Mouse (Mus musculus) lung, postnatal 36 days (tissue): ENCODE data around the gene Cep63.

Experiments
- DNase-seq: peaks from one replicate; pipeline ENCODE4 v3.0.0; 2022; ENCODE audit warnings: mixed read lengths

The Cep63 gene

GRCm38 (mm10) chr9:102625983-102626838, at the start of gene Cep63, which contains the start of gene Anapc13:
Gene Cep63, minus strand, starts transcription at chr9:102626534.
Gene Anapc13, plus strand, starts transcription at chr9:102626296.
- DNase-seq = peak; percentile 98

- no peak for DNase-seq
Measured at GRCm38 (mm10) chr9:102675922-102676321, 49.6 kb upstream of the Cep63 start.

GRCm38 (mm10) chr9:102673381-102673780, 47.0 kb upstream of the Cep63 start:
- DNase-seq = no peak

DNA sequence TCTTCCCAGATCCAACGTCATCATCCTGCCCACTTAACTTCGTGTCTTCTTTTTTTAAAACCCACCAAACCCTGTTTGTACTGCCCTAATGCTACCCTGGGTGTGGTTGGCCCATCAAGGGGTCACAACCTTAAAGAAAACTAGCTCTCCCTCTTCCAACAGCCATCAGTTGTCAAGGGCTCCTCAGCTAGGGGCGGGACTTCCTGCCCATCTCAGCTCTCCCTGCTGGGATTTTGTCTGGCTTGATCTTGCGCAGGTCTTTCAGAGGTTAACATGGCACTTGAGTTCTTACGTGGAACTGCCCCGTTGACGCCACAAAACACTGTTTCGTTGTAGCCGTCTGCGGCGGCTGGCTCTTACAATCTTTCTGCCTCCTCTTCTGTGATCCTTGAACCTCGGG, 42.6 kb upstream of the Cep63 start:
- no peak for DNase-seq

DNA sequence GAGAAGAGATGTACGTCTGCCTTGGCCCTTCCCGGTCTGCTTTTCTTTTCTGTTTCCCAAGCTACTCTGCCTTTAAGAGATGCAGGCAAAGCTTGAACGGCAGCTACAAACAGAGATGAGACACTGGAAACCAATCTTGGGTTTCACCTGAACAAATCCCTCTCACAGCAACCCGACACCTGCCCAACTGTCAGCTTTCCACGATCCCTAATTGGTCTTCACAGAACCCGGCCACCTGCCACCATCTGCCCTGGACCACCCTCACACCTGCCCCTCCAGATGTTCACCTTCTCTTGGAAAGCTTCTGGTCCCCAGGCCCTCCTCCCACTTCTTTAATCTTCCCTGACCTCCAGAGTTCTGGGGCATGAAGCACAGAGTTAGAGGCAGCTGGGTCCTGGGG, 41.8 kb upstream of the Cep63 start:
- DNase-seq = no peak

DNA sequence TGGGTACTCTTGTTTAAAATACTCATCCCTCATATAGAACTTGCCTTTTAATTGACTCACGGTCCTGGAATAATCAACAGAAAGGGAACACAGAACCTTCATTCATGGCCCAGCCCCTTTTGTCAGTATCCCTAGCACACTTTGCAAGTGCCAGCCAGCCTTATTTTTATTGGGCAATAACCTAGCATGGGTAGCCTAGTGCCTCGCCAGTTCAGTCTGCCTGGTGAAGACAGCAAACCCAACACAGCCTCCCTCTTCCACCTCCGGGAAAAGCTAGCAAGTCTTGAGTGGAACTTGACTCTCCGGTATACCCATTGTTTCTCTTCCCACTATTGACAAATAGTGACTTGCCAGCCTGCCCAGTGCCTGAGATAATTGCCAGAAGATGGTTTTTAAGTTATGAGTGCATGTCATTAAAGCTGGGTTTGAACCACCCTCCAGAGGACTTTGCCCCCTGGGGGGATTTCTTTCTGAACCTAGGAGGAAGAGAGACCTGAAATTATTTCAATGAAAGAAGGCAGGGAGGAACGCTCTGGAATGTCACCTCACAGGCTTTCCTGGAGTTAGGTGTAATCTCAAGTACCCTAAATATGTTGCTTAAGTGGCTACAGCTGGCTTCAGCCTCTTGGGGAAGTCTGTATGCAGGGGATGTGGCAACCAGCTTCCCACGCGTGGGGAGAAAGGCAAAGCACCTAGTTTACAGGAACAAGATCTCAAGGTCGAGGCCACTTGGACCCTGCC, 30.2 kb upstream of the Cep63 start:
- DNase-seq = peak; percentile 81

- DNase-seq = no peak
Measured at GRCm38 (mm10) chr9:102651199-102651720, 24.9 kb upstream of the Cep63 start.

GRCm38 (mm10) chr9:102650637-102651036, 24.3 kb upstream of the Cep63 start:
- DNase-seq = no peak

- DNase-seq = peak; percentile 32
Measured at GRCm38 (mm10) chr9:102649917-102650527, 23.7 kb upstream of the Cep63 start.

DNA sequence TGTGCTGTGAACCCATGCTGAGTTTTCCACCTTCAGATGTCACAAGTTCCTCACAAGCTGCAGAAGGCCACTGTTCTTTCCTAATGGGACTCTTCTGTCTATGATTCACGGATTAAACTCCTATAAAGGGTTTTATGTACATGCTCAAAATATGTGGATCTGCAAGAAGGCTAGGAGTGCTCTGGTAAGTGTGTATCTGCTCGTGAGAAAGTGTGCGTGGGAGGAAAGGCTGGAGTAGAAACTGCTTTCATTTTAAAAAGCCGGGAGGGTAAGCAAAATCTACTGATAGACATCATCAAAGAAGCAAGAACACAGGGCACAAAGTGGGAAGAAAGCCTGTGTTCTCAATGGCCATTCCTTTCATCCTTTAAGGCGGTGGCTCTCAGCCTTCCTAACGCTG, 20.7 kb upstream of the Cep63 start:
- no peak for DNase-seq

- DNase-seq = no peak
Measured at GRCm38 (mm10) chr9:102645119-102645695, 18.9 kb upstream of the Cep63 start.

- DNase-seq = peak; percentile 79
Measured at GRCm38 (mm10) chr9:102643486-102644101, 17.3 kb upstream of the Cep63 start.

GRCm38 (mm10) chr9:102643071-102643485, 16.7 kb upstream of the Cep63 start:
- DNase-seq = peak; percentile 48

DNA sequence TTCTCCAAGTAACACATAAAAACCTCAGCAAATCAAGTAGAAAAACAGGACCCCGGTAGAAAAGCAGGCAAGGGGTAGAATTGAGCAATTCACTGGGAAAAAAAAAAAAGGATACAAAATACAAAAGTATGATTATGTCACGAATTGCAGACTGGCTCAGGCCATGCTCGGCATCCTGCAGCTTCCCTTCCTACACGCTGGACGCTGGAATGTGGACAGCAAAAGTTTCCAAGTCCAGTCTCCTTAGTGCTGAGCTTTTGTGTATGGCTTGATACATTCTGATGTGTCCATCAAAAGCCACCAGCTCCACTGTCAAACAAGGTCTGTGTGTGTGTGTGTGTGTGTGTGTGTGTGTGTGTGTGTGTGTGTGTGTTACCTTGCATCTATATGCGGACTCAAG, 15.2 kb upstream of the Cep63 start:
- no peak for DNase-seq

DNA sequence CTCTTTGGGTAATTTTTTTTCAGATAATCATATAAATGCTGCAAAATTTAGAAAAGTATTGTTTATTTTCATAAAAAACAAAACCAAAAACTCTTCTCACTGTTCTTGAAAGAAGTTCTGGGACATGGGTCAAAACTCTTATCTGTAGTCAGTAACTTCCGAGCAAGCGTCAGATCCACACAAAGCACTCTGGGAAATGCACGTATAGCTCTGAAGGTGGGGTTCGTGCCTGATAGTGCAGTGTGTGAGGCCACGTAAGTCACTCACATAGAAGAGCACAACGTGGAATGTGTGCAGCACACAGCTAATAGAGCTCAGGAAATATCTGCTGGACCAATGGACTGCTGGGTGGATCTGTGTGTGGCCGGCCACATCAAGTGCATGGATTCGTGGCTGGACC, 13.2 kb upstream of the Cep63 start:
- no peak for DNase-seq

- DNase-seq = no peak
Measured at GRCm38 (mm10) chr9:102638963-102639362, 12.6 kb upstream of the Cep63 start.

DNA sequence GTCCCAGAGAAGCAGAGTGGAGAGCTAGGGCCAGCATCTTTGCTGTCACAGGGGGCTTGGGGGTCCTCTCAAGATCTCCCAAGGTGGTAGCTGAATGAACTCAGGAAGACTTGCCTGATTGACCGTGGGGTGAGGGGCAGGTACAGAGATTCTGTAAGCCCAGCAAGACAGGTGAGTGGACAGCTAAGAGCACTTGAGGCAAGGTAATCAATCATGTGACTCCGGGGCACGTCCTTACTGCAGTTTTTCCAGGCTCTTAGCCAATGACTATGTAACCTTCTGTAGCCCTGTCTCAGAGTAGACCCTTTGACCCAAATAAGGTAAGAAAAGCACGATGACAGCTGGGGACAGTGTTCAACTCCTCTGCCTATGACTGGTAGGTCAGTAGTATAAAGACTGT, 10.8 kb upstream of the Cep63 start:
- peak; percentile 81 for DNase-seq

DNA sequence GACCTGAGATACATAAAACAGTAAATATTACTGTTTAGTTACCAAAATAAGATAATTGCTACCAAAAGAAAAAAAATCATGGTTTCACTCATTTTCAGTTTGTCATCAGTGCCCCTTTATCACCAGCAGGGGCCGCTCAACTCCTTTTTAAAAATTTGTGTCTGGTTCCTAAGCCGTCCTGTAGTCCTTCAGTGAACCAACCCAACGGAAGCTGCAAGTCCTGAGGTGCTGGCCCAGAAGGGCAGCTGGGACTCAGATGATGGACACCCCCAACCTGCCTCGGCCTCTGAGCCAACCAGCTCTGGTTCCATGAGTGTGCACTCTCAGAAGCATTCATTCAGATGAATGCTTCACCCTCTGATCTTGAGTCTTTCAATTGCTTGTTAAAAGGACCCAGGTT, 10.2 kb upstream of the Cep63 start:
- peak; percentile 82 for DNase-seq

- DNase-seq = peak; percentile 20
Measured at GRCm38 (mm10) chr9:102634453-102634852, 8.1 kb upstream of the Cep63 start.

DNA sequence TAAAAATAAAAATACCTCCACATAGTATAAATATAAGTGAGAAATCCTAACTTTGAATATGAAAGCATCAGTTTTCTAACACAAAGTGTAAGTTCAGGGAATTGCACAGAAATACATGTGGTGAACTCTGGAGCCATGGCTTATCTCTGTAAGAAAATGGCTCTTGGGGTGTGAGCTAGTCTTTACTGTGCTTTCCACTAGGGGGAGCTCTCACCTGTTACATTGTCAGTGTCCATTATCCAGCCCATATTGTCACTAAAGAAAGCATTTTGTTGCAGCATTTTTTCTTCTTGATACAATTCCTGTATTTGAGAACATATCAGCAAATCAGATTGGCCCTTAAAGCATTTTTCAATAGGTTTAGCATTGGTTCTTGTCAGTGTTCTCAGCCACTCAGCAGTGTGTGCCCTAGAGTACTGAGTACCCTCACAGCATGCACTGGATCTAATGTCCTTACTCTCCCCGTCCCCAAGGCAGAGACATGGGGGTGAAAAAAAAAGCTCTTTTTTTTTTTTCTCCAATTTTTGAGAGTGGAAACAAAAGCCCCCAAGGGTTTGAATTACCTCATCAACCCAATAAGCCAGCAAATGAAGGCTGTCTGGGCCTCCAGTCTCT, 6.7 kb upstream of the Cep63 start:
- peak; percentile 89 for DNase-seq

- peak; percentile 26 for DNase-seq
Measured at GRCm38 (mm10) chr9:102632173-102632572, 5.8 kb upstream of the Cep63 start.

GRCm38 (mm10) chr9:102631589-102632147, 5.3 kb upstream of the Cep63 start:
- DNase-seq = no peak
